Mouse (Mus musculus) lung, adult 18-20 months (tissue): ENCODE data around the gene Gm9945.
A peak's percentile ranks its signal among the peaks of the same experiment; 100 is the strongest.

Experiments used
- DNase-seq, 2 experiments: peaks; one replicate each; pipeline ENCODE4 v3.0.0; 2022; ENCODE audit warnings: mixed read lengths in 2 of 2

Gene Gm9945

GRCm38 (mm10) chr11:53495417-53495816 is 15.5 kb downstream of the Gm9945 start:
- DNase-seq = no peak

- no peak for DNase-seq
These were observed 17.0 kb downstream of the Gm9945 start for GRCm38 (mm10) chr11:53496946-53497345.

DNA sequence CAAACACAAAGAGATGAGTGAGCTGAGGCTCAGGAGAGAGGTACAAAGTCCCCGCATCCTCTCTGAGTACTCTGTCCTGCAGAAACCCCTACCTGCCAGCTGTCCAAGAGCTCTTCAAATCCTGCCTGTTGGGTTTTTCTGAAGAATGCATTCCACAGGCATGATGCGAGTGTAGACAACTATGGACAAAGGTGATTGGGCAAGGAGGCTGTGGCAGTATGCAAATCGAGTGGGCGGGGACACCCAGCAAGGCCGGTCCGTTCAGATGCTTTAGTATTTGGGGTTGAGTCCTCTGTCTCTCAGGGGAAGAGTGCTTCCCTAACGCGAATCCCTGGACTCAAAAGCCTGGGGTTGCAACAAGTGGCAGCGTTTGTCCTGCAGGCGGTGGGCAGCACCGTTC is 20.6 kb downstream of the Gm9945 start:
- DNase-seq = peak; percentile 85 to 89

- DNase-seq = no peak
These were observed 22.2 kb downstream of the Gm9945 start for GRCm38 (mm10) chr11:53502039-53502765.

- DNase-seq = peak in 1 of 2 experiments; percentile 60
These were observed 23.8 kb downstream of the Gm9945 start for GRCm38 (mm10) chr11:53503738-53504137.

DNA sequence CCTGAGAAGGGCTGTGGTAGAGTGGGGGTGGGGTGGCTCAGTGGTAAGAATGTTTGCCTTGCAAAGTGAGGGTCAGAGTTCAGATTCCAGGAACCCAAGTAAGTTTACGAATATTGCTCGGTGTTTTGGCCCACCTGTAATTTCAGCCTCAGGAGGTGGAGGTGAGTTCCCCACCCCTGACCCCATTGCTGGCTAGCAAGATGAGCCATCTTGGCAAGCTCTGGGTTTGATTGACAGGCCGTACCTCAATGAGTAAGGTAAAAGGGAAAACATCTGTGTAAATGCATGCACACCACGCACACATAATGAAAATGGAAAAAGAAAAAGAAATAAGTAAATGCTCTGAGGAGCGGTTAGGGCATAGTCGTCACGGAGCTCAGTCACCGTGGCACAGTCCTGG is 24.4 kb downstream of the Gm9945 start:
- DNase-seq = no peak

GRCm38 (mm10) chr11:53505026-53505663 is 25.2 kb downstream of the Gm9945 start:
- DNase-seq = no peak

DNA sequence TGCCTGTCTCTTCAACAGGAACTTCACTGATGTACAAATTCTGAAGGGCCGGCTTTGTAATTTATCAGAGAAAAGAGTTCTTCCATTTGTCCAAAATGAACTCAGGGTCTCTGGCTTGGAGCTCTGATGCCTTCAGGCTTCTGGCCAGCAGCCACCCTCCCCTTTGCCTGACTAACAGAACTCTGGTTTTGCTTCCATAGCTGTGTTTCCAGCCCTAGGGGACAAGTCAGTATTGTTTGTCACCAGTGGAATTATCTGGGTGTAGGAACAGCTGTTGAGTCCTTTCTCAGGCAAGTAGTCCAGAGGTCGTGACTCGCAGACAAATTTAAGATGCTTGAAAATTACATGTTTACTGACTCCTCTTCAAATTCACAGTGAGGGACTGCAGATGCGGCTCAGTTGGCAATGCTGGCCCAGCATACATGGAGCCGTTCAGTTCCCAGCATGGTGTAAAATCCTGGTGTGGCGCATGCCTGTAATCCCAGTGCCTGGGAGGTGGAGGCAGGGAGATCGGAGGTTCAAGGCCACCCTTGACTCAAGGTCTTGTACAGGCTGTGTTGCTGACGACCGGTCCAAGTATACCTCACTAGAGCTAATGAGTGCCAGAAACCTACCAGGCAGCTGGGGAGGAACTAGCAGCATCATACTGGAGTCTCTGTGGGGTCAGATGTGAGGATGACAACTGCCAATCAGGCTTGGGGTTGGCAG is 27.3 kb downstream of the Gm9945 start:
- DNase-seq = no peak

GRCm38 (mm10) chr11:53508152-53508551 is 28.2 kb downstream of the Gm9945 start:
- DNase-seq = peak; percentile 63 to 67

DNA sequence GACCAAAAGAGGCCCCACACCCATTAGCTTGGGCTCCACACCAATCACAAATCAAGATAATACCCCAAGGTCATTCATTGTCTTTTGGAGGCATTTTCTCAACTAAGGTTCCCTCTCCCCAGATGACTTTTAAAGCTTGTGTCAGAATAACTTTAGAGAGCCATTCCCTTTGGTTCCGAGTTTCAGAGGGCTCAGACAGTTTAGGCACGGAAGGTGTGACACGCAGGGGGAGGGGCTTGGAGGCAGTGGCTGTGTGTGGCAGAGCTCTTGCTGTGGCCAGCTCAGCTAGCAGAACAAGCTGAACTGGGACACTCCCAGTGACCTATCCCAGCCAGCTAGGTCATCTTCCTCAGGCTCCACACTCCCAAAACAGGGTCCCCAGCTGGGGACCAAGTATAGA is 28.6 kb downstream of the Gm9945 start:
- no peak for DNase-seq

DNA sequence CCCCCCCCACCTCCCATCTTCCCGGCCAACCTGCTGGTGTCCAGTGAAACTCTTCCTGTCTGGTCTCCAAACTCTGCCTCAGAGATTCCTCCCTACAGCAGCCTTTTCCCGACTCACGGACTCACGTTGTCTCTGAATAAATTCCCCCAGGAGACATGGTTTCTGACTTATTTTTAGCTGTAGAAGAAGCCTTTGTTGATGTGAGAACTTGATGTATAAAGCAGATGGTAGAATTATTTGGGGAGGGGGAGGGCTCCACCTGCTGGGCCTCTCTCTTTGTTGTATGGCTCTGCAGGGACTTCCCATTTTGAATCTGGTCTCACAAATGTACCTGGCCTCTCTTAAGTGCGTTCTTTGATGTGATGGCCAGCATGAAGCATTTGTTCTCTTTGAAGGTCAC is 30.4 kb downstream of the Gm9945 start:
- no peak for DNase-seq

- peak in 1 of 2 experiments; percentile 24 for DNase-seq
These were observed 37.0 kb downstream of the Gm9945 start for GRCm38 (mm10) chr11:53516775-53517627.

GRCm38 (mm10) chr11:53518759-53519158 is 38.8 kb downstream of the Gm9945 start:
- no peak for DNase-seq

DNA sequence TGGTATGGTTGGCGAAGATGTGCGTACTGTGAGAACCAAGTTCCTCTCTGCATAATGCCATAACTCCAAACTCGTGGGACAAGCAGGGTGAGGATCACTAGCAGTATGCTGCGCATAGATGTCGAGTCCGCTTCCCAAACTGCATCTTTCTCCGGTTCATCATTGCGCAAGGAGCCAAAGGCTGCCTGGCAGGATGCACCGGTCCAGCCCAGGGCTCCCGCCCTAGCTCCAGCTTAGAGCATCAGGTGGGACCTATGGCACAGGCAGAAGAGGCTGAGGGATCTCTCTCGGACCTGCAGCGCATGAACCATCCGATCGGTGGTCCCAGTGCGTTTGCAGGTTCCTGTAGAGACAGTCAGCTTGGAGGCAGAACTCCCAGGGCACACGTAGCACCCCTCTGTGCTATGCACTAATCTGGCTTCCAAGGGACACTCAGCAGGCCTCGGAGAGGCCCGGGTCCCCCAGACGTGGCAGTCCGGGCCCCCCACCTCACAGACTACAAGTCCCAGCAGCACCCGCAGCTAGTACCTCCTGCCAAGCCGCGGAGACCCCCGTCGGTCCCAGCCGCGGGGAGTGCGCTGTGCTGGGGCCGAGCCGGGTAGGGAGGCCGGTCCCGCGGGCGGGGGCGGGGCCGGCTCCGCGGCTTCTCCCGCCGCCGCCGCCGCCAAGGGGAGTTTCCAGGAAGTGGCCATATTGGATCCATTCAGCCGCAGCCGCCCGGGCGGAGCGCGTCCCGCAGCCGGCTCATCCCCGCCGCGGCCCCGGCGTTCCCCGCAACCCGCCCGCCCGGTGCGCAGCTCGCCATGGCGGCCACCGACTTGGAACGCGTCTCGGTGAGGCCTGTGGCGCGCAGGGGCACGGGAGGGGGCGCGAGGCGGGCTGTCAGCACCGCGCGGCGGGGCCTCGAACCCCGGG is 39.5 kb downstream of the Gm9945 start, which contains the start of gene Sept8:
Gene Sept8, plus strand, starts transcription at position 51 of the 915 bp plus-strand sequence.
- DNase-seq = peak; percentile 59 to 63

DNA sequence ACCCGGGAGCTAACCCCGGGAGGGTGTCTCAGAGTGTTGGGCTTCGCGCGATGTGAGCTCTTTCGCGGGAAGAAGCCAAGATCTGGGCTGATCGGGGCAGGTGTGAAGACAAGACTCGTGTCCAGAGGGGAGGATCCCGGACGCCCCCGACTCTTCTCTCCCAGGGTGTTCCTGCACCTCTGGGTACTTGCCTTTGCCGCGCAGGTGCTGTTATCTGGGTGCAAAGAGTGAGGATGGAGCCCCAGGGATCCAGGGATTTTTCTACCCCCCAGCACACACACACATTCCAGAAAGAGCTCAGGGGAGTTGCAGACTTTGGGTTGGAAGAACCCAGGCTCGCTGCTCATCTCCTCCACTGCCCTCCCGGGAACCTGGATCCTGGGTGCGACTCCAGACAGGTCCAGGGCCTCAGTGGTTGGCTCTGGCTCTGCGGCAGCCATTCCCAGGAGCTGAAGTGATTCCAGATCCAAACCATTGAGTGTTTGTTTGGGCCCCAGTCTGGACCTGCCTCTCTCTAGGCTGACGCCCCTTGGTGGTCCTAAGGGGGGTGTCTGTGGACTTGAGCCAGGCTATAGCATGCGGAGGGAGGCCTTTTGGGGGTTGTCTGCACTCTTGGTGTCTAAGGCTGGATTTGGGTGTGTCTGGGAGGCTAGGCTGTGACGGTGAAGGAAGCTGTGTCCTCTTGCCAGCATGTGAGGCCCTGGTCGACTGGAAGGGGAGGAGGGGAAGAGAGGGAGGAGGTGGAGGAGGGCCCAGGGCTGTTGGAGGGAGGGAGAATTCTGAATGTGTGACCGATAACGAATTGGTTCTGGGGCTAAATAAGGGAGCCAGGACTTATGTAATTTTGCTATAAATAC is 40.4 kb downstream of the Gm9945 start:
- peak; percentile 71 to 76 for DNase-seq

- DNase-seq = no peak
These were observed 41.3 kb downstream of the Gm9945 start for GRCm38 (mm10) chr11:53521120-53521820.

DNA sequence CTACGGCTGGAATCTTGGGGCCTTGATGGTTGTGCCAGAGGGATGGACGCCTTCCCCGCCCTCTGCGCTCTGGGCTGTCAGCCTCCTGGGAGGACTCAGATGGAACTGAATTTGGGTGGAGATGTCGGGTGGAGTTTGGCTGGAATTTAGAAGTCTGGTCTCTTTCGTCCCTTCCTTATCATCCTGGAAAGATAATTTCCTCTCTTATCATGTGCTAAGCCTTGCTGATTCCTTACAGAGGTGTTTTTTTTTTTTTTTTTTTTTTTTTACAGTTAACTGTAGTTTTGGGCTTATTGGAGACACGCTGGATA is 41.8 kb downstream of the Gm9945 start:
- peak; percentile 28 to 34 for DNase-seq

DNA sequence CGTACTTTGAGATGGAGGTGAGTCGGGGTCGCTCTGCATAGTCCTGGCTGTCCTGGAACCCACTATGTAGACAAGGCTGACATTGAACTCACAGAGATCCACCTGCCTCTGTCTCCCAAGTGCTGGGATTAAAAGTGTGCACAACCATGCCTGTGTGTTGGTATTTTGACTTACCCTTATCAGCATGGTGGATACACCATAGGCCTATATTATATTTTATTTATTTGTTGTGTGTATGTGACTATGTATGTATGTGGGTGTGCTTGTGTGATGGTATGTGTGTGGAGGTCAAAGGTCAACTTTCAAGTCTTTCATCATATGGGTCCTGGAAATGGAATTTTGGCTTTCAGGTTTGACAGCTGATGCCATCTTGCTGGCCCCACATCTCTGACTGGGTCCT is 42.4 kb downstream of the Gm9945 start:
- no peak for DNase-seq

- no peak for DNase-seq
These were observed 43.0 kb downstream of the Gm9945 start for GRCm38 (mm10) chr11:53522930-53523329.
